Mouse (Mus musculus): ENCODE results near the gene Islr. TPM values are rescaled to one million over a fixed set of nuclear protein-coding genes. Genes with fewer than 3 reads are reported as not detected.
A peak's percentile ranks its signal among the peaks of the same experiment; 100 is the strongest.

Gene Islr
- polyA plus RNA-seq, 1 experiment from 2014 or later: 11.5 TPM

DNA sequence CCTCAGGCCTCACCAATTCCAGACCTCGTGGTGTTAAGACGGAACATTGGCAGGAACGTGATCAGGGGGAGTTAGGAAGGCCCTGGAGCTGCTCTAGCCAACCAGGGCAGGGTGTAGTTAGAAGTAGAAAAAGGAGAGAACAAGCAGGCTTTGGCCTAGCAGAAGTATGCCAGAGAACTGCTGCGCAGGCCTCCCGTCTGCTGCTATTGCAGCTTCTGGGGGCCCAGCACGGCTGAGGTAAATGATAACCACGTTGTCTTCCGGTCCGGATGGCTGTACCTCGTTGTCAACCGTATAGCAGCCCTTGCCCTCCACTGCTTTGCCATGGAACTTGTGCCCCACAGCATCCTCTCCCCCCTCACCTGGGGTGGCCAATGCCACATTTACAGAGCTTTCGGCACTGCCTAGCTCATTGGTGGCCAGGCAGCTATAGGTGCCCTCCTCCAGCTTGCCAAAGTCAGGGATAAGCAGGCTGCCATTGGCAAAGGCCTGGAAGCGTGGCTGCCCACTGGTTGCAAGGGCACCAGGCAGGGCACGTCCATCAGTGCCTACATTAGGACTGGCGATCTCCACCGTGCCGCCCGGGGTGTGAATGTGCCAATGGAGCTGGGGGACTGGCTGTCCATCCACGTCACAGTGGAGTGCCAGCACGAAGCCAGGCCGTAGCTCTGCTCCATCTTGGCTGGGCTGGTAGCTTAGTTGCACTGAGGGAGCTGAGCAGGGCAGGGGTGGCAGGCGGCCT is 47.1 kb downstream of the Islr start:
- DNase-seq (ENCODE audit: low spot score): no peak

DNA sequence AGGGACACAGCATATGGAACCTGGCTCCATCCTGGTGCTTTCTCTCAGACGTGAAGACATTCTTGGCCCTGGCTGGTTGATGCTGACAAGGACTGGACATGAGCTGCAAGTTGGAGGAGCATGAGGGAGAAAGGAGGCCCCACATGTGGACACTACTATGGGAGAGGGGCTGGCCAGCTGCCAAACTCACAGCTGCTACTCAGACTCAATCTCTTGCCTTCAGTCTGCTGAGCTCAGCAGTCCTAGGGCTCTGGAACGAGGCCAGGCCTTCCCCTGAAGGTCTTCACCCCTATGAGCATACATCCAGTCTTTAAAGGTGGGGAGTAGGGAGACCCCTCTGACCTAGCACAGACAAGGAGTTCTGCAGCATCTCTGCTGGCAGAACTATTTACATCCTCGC is 48.7 kb downstream of the Islr start:
- DNase-seq (ENCODE audit: low spot score): no peak

DNA sequence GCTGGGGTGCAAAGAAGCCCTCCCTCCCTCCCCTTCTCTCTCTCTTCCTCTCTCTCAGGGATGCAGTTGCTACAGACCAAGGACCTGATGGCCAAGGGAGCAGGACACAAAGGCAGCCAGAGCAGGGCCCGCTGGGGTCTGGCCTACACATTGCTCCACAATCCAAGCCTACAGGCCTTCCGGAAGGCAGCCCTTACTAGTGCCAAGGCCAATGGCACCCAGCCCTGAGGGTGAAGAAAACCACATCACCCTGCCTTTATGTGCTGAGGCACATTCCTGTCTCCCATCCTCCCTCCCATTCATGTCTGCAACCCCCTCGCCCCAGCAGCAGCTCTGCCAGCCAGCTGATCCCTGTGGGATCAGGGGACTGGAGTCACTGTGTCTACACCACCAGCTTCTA is 51.0 kb downstream of the Islr start:
- DNase-seq (ENCODE audit: low spot score): no peak

DNA sequence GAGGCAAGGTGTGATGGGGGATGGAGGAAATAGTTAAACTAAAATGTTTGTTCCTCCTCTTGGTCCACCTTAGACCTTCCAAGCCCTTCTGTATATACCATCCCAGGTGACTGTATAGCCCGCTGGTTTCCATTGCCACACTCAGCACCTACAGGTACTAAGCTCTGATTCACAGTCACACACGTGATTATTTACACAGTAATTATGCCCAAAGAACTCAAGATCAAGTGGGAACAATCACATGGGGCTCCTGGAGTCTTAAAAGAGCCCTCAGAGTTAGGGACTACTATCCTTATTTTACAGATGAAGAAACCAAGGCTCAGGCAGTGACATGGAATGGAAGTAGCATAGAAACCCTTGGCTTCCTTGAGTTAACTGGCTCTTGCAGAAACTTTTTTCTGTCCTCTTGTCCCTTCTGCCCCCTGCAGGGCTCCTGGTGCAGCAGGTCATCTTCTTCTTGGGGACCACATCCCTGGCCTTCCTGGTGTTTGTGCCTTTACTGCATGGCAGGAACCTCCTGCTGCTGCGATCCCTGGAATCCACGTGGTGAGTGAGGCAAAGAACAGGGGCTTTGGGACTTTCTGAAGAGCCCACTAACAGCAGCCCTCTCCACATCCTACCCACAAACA is 53.3 kb downstream of the Islr start:
- no peak for DNase-seq (ENCODE audit: low spot score)

DNA sequence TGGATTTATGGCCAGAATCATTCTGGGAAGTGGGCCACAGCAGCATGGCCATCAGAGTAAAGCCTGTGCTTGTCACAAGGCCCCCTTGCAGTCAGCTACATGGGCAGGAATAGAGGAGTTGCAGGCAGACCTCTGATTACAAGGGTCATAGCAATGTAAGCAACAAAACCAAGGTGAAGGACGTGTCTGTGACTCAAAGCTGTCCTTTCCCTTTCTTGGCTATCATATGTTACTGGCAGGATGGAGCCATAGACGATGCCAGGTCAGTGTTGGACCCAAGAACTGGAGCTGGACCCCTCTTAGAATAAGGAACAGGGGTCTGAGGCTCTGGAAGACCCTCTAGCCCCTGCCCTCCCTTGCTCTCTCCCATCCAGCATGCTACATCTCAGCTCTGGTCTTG is 55.3 kb downstream of the Islr start:
- no peak for DNase-seq (ENCODE audit: low spot score)

DNA sequence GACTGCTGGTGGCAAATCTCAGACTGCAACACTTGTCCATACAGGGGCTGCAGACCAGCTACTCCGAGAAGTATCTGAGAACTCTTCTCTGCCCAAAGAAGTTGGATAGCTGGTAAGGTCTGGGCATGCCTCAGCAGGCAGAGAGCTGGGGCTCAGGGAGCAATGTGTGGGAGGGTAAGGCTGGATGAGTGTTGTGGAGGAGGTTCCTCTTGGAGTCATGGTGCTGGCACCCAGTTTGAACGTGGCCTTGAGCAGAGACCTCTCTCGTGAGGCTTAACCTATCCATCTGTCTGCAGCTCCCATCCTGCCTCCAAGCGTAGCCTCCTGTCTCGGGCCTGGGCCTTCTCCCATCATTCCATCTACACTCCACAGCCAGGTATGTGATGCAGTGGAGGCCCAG is 58.7 kb downstream of the Islr start:
- DNase-seq (ENCODE audit: low spot score): no peak

DNA sequence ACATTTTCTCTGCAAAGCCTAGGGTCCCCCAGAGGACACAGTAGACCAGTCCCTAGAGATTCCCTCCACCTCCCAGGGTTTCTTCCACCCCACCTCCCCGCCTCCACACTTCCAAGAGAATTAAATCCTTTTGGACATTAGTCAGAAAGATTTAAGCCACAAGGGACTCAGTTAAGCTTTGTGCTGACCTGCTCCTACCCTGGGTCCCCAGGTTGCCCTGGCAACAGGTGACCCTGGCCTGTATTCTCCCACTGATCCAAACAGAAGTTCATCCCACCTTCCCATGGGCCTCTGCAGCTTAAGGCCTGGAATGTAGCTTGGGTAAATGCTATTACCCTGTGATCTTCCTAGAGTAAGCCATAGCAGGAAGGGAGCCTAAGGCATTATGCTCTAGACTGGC is 59.4 kb downstream of the Islr start:
- no peak for DNase-seq (ENCODE audit: low spot score)

DNA sequence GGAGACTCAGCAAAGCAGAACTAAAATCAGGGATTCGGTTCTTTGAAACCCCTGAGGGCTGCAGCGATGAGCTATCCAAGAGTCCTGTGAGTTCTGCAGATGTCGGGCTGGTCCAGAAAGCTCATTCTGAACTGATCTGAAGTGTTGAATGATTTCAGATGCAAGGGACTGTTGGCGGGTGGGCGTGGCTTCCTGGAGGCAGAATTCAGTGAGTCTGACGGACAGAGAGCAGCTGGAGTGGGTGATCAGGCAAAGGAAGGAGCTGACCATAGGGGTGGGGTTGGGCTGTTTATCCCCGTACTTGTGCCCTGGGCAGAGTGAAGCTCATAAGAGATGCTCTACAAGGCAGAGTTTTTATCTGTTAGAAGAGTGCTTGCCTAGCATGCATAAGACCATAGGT is 60.7 kb downstream of the Islr start:
- no peak for DNase-seq (ENCODE audit: low spot score)

DNA sequence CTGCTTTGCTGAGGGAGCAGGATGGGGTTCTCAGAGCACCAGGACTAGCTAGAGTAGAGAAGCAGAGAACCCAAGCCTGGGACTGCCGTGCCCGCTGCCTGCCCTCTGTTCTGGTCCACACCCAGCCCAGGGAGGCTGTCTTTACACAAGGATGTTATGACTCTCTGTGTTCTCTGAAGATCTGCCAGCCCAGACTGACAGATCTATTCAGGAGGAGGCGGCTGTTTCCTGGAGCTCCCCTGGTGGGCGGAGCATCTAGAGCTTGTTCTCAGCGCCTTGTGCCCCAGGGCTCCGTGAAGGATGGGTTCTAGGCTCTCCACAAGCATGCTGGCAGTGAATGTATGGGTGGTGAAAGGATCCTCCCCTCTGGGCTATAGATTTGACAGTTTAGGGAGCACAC is 64.2 kb downstream of the Islr start:
- DNase-seq (ENCODE audit: low spot score): peak; percentile 39

DNA sequence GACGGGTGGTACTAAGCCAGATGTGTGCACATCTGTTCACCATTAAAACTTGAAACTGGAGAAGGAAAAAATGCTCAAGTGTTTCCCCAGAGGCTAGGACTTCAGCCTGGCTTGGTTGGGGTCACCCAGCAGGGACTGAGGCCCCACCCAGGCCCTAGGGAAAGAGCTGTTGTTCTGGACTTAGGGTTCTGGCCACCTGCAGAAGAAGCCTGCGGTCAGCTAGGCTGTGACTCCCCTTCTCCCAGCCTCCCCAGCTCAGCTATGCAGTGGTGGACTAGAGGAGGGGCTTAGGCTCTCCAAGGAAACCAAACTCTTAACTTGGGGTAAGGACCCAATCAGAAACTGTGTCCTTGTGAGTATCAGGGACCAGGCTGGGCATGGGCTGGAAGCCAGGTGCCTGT is 68.2 kb downstream of the Islr start:
- DNase-seq (ENCODE audit: low spot score): no peak

DNA sequence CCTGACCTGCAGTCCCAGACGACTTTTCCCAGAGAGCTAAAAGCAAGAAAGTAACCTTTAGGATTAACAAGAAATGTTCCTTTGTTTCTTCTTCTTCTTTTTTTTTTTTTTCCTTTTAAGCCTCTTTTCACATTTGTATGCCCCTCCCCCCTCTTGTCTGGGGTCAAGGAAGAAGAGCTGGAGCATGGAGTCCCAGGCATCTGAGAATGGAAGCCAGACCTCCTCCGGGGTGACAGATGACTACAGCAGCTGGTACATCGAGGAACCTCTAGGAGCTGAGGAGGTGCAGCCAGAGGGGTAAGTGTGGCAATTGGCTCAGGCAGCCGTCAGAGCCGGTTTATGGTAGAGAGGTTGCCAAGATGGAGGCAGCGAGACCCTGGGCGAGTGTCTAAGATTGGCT is 69.2 kb downstream of the Islr start:
- no peak for DNase-seq (ENCODE audit: low spot score)

DNA sequence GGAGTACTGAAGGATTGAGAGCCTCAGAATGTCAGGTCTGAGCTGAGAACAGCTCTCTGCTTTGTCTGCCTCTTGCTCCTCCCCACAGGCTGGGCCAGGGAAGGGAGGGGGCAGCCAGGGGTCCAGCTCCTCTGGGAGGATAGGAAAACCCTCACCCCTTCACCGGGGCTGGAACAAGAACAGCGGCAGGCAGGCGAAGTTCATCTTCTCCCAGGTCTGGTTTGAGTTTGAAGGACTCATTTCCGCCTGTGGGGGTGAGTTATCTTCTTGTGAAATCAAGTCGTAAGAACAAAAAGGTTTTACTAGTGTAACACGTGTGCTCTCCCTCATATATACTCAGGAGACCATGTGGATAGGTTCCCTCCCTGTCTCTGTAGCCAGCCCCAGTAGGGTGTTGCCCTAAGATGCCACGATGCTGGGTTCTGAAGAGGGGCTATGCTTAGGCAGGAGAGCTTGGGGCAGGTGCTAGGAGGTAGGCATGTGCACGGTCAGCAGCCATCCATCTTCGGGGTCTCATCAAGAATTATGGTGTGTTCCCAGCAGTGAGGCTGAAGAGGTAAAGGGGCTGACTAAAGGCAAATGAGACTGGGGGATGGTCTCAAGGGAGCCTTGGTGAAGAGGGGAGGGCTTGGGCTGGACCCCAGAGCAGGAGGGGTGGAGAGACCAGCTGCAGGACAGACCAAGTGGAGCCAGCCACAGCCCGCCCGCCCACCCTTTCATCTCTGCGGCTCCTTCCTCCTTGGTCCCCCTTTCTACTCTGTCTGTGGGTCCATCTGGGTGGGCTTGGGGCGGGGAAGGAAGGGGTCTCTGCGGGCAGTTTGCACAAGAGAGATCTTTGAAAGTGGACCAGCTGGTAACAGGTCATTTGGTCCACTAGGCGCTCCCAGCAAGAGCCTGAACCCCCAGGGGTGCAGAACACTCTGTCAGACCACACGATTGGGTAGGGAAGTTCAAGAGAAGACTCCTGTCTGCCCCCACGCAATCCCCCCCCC is 69.9 kb downstream of the Islr start:
- DNase-seq (ENCODE audit: low spot score): peak; percentile 60

DNA sequence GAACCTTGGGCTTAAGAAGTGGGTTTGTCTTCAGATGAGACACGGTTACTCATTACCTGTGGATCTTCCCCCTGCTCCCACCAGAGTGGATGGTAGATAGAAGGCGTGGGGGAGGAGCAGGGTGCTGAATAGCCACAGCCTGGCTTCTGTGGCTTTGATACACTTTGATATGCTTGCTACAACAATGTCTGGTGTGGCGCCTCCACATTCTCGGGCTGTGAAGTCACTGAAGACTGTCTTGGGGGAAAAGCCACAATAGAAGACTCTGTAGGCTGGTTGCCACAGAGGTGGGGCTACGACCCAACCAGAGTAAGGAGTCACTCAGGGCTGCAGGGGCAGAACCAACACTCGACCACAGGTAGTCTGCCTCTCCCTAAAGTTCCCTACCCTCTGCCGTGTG is 72.4 kb downstream of the Islr start:
- DNase-seq (ENCODE audit: low spot score): peak; percentile 17

DNA sequence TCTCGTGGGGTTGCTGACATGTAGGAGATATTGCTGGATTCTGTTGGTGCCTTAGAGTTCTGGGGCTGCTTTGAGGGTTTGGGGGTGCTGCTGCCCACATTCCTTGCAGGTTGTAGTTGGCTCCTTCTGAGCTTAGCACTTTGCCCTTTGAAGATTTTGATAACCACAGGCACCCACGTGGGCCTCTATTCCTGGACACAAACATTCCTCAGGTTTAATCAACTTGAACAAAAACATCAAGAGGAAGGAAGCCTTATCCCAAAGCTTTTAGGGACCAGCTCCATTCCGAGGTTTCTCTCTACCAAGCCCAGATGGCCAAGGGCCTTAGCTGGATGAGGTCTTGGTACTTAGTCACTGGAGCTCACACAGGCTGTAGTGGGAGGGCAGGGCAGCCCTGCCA is 73.2 kb downstream of the Islr start:
- DNase-seq (ENCODE audit: low spot score): no peak

DNA sequence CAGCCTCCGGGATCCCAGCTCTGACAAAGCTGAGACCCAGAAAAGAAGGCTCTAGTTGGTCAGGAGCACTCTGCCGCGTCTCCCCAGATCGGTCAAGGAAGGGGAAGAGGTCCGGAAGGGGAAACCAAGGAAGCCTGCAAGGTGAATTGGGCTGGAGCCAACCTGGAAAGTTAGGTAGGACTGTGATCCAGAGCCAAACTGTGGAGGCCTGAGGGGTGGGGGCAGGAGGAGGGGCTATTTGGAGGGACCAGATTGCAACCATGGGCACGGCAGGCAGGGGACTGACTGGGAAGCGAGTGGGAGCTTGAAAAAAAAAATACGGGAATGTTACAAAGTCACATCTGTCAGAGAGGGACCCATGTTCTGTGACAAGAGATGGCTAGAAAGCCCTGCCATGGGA is 74.6 kb downstream of the Islr start:
- DNase-seq (ENCODE audit: low spot score): no peak

DNA sequence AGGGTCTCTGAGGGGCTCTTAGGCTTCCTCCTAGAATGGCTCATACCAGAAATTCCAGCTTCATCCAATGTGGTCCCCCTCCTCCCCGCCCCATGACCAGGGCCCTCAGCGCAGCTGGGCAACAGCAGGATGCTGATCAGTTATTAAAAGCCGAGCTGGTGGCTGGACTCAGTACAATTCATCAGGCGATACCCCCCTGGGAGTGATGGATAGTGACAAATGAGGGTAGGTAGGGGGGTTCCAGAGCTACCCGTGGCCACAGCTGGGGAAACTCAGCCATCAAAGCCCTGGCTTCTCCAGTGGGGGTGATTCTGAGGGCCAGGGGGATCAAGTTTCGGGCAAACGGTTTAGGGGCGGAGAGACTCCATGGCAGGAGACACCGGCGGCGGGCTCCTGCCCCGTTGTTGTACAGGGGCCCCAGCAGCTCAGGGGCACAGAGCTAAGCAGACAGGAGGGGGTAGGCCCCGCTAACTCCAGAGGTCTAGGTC is 75.1 kb downstream of the Islr start:
- no peak for DNase-seq (ENCODE audit: low spot score)

DNA sequence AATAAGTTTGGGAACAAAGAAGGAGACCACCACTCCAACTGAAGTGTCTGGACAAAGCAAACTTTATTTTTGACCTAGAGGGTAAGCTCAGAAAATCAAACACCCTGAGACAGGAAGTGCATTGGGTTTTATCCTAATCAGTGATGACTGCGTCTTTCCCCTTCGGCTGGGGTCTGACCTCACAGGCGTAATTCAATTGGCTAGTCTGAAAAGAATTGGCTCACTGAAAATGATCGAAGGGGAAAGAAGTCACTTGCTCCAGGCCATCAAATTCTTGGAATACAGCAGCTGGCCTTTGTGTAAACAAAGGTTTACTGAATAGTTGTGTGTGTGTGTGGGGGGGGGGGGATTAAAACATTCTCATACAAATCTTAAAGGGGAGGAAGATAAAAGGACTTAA is 78.3 kb downstream of the Islr start:
- DNase-seq (ENCODE audit: low spot score): no peak

DNA sequence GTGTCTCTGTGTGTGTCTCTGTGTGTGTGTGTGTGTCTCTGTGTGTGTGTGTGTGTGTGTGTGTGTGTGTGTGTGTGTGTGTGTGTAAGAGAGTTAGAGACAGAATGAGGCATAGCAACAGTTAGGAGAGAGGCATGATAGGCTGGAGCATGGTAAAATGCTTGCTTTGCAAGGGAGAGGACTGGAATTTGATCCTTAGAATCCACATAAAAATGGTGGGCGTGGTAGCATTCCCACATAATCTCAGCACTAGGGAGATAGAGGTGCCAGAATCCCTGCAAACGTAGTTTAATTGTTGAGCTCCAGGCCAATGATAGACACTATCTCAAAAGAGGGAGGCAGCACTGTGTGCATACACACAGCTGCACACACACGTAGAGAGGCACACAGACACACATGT is 79.0 kb downstream of the Islr start:
- DNase-seq (ENCODE audit: low spot score): no peak

DNA sequence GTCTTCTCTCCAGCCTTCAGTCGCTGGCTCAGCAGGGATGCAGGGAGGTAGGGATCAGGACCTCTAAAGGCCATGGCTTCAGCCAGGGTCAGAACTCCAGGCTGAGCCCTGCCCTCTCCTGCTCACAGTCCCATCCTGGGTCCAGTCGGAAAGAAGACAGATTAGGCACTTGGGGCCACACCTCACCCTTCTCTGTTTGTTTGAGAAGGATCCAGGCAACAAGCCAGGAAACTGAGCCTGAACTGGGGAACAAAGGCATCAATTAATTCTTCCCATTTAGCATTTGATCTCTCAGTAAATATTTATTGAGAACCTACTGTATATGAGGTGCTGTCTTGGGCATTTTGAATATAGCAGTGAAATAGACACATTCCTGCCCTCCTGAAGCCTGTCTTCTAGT is 85.4 kb downstream of the Islr start, which contains the start of gene Ccdc33:
TSS of gene Ccdc33 (minus strand) at position 153 of the 400 bp plus-strand sequence.
- no peak for DNase-seq (ENCODE audit: low spot score)

DNA sequence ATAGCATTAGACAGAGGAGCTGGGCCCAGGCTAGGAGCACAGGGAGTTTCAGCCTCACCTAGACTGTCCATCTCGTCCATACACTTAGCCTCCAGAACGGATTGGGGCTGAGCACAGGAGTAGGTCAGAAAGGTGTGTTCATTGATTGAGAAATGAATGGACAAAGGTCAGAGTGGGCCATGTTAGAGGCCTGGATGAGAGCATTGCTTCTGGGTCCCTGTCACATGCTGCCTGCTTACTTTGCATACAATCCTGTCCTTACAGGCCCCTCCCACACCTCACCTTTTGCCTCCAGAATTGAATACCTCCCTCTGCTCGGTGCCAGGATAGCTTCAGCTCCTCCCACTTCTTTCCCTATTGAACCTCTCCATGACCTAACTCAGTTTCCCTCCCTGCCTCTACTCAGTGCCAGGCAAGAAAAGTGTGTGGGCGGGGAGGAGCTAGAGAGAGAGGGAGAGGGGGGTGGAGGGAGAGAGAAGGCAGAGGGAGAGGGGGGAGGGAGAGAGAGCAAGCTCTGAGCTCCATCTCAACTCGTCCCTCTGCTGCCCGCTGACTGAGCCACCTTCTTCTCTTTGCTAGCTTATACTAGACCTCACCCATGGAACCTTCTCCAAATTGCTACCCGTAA is 88.0 kb downstream of the Islr start:
- no peak for DNase-seq (ENCODE audit: low spot score)

DNA sequence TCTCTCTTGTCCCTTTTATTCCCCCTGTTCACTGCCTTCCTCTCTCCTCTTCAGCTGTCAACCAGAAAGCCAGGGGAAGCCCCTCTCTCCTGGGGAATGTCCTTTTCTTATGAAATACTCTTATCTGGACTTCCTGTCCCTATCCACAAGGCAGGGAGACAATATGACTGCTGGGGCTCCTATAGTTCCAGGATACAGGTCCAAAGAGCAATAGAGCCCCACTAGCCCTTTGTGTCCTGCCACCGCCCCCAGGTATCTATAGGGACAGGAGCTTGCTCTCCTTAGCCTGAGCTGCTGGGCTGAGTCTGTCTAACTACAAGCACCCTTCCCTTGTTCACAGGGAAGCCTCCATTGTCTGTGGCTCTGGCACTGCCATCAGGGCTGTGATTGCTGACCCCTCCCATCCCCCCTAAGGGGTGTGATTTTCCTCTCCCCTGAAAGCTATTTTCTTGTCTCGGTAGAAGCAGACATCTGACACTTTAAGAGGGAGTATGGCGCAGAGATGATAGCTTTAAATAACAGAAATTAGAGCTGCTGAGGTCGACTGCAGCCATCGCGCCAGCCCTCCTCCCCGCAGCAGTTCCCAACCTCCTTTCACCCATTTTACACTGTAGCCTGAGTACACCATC is 88.7 kb downstream of the Islr start:
- no peak for DNase-seq (ENCODE audit: low spot score)
